Mouse (Mus musculus) adipocyte (in vitro differentiated cells): ENCODE measurements around the gene Sec14l2.
"Not testable (repeated sequence)": the region's sequence is repeated elsewhere in the genome, so short reads cannot be mapped to it uniquely, and the experiment has no call there.

ENCODE experiments used
- DNase-seq: peaks from one replicate; pipeline ENCODE4 v3.0.0-alpha.2; 2016; ENCODE audit warnings: low spot score

Sec14l2 gene

DNA sequence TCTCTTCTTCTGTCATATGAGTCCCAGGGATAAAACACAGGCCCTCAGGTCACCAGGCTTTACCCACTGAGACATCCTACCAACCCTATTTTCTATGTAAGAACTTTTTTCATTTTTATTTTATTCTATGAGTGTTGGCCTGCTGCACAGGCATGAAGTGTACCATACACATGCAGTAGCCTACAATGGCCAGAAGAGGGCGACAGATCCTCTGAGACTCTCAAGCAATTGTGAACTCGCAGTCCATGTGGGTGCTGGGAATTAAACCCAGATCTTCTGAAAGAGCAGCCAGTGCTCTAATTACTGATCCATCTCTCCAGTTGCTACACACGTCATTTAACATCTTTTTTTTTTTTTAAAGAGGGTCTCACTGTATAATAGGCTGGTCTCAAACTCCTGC, 10.2 kb upstream of the Sec14l2 start:
- DNase-seq, result peak; percentile 27

- DNase-seq, result not testable (repeated sequence)
Observed at GRCm38 (mm10) chr11:4128461-4128860, 5.2 kb upstream of the Sec14l2 start.

- DNase-seq, result no peak
Observed at GRCm38 (mm10) chr11:4127059-4127458, 3.8 kb upstream of the Sec14l2 start.

DNA sequence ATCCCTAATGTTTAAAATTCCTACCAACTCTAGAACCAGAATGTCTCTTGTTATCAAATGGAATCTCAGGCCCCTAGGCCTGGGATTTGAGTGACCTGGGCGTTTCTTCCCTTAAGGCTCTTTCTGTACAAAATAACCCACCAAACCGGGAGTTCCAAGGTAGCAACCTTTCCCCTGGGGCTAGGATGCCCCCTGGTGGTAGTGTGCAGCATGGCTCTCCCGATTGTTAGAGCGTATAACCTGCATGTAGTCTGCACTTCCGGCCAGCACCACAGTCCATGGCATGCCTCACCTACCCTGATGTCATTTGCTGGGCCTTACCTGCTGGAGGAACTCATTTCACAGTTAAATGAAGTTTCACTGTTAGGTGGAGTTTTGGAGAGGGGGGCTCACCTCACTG, 707 bp upstream of the Sec14l2 start:
- DNase-seq, result no peak

- no peak for DNase-seq
Observed at GRCm38 (mm10) chr11:4122226-4122625, 989 bp downstream of the Sec14l2 start.

DNA sequence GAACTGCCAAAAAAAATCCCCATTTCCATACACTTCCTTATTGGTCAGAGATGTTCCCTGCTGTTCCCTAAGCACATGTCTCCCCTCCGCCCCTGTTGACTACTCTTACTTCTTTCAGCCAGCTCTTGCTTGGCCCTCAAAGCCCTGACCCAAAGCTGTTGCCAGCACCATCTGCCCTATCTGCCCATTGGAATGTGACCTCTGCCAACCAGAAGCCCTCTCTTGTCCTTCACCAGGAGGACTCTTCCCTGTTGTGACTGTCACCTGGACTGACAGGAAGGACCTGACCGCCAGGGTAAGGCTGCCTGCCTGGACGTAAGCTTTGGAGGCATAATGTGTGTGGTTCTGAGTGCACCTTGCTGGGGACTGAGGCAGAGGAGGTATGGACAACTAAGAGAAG, 1.5 kb downstream of the Sec14l2 start:
- DNase-seq, result no peak

DNA sequence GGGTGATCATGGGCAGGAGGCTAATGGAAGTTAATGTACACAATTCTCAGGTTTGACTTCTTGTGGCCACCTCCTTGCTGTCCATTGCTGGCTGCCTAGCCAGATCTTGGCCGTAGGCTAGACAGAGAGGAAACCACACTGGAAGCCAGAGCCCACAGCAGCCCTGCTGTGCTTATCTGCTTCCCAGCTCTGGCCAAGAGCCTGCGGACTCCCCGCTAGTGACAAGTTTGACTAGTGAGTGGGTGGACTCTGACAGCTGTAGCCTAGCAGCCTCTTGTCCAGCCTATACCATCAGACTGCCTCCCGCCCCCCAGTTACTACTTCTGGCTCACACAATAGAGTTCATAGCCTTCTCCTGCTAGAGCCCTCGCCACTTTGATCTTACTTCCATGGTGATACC, 3.6 kb downstream of the Sec14l2 start:
- DNase-seq, result no peak

DNA sequence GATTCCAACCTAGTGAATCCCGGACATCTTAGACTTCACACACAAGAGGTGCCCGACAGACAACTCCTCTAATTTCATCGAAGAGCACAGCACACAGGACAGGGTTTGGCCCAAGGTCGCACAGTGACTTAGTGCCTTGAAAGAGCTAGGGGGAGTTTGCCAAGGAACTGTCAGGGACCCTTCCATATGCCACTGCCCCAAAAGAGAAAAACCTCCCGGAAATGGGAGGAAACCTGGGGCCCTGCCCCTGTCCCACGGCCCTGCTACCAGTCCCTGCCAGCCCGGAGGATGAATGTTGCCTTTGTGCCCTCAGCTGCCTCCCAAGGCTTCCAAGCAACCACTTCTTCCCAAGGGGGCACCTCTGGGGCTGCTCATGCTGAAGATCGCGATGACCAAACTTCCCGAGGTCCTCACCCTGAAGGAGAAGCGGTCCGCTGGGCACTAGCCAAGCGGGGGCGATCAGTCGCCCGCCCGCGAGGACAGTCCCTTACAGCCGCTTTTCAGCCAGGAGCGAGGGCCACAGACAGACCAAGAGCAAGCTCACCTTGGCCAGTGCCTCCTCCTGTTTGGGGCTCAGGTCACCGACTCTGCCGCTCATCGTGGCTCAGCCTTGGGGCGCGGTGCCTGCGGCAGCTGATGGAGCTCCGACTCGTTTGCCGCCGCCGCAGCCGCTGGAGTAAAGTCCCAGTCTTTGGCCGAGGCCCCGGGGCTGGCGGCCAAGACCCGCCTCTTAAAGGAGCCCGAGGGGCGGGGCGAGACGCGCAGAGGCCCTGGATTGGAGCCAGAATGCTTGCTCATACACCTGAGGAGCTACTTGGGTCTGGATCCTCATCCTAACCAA, 4.9 kb downstream of the Sec14l2 start:
- DNase-seq, result no peak

DNA sequence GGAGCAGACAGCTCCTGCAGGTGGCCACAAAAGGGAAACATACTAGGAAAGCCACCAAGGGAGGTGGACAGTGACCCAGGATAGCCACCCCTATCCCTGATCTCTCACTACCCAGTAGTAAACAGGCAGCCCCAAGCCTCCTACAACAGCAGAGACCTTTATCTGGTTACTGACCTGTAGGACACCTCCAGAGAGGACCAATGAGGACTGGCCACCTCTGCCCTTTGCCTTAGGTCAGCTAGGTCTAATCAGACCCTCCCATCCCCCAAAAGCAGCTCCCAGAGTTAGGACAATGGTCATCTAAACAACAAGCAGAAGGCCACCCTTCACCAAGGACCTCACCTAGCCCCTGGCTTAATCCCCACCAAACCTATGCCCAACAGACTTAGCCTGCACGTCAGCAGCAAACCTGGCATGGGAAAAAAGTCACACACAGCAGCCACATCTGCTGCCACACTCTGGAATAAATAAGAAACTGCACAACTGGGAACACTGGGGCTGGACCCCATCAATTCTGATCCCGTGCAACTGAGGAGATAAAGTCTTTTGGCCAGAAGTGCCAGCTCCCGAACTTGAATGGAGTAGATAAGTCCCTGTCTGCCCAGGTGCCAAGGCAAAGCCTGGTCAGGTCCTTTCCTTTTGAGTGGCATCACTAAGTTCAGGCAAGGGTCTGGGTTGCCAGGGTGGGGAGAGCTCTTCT, 5.7 kb downstream of the Sec14l2 start:
- no peak for DNase-seq

- no peak for DNase-seq
Observed at GRCm38 (mm10) chr11:4116458-4117141, 6.6 kb downstream of the Sec14l2 start.

GRCm38 (mm10) chr11:4115407-4115806, 7.8 kb downstream of the Sec14l2 start:
- no peak for DNase-seq

GRCm38 (mm10) chr11:4114541-4114940, 8.7 kb downstream of the Sec14l2 start:
- not testable (repeated sequence) for DNase-seq

DNA sequence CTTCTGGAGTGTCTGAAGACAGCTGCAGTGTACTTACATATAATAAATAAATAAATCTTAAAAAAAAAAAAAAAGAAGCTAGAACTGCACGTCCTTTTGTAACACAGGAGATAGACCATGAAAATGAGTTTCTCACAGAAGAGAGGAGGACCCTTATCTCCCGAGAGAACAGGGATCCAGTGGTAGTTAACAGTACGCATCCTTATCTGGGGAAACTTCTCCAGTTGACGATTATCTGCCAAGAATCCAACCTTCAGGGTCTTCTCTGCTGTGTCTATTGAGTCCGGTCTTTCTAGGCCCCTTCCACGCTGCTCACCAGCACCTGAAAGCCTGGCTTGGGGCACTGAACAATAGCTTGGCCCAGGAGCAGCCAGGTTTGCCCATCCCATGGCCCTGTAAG, 9.2 kb downstream of the Sec14l2 start:
- DNase-seq, result no peak

DNA sequence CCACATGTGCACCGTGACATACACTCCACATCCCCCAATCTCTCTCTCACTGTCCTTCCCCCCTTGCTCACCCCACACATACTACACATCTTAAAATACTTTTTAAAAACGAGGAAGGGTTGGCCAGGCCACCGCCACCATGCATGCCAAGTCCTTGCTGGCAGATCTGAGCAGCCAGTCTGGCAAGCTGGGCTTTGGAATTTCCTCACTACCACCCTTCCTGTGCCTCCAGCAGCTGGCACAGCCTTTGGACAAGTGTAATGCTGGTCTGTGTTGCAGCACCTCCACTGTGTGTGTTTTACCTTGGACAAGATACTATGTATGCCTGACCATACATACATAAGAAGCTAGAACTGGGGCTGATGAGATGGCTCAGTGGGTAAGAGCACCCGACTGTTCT, 9.7 kb downstream of the Sec14l2 start:
- DNase-seq, result peak; percentile 35

DNA sequence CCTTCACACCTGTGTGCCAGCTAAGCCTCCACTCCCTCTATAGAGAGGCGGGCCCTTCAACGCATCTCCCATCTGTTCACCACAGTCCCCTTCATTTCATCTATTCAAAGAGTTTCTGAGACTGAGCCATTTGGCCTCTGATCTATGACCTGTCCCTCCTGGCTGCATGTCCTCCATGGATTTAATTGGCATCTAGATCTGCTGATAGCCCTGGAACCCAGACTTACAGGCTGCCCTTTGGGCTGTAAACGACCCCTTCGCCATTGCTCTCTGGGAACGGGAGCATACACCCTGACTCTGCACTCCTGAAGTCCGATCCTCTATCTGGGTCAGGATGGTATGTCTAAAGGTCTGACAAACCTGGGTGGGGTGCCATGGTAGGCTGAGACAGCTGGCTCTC, 10.4 kb downstream of the Sec14l2 start:
- no peak for DNase-seq

DNA sequence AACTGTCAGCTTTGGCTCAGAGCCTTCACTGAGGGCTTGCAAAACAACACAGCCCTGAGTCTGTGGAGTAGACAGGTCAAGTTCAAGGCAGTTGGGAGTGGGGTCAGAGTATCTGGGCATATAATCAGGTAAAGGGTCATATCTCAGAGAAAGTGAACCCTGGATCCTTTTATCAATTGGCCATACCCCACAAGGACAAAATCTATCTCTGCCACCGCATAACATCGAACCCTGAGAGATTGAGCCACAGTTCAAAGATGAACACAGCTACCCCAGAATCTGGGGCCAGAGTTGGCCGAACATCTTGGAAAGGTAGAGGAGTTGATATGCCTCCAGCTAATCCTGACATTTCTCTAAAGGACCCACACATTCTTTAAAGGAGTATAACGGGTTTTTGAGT, 11.2 kb downstream of the Sec14l2 start:
- DNase-seq, result no peak

- no peak for DNase-seq
Observed at GRCm38 (mm10) chr11:4108691-4109090, 14.5 kb downstream of the Sec14l2 start.

- peak; percentile 37 for DNase-seq
Observed at GRCm38 (mm10) chr11:4107901-4108300, 15.3 kb downstream of the Sec14l2 start.

- DNase-seq, result no peak
Observed at GRCm38 (mm10) chr11:4105444-4105843, 17.8 kb downstream of the Sec14l2 start.

GRCm38 (mm10) chr11:4104989-4105388, 18.2 kb downstream of the Sec14l2 start:
- no peak for DNase-seq

GRCm38 (mm10) chr11:4103522-4103921, 19.7 kb downstream of the Sec14l2 start:
- DNase-seq, result no peak

DNA sequence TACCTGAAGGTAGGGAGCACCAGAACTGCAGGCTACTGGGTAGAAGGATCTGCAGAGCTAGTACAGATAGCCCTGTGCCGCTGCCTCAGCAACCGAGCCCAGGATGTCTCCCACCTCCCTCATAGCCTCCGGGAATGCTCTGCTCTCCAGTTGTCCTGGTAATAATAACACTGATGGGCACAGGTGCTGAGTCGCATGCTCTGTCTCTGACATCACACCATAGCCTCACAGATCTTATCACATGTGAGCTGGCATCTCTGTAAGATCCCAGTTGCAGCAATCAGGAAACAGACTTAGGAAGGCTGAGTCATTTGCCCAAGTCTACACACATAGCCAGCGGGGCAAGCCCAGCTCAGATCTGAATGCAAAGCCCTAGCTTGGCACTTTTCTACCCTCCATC, 21.4 kb downstream of the Sec14l2 start:
- no peak for DNase-seq

DNA sequence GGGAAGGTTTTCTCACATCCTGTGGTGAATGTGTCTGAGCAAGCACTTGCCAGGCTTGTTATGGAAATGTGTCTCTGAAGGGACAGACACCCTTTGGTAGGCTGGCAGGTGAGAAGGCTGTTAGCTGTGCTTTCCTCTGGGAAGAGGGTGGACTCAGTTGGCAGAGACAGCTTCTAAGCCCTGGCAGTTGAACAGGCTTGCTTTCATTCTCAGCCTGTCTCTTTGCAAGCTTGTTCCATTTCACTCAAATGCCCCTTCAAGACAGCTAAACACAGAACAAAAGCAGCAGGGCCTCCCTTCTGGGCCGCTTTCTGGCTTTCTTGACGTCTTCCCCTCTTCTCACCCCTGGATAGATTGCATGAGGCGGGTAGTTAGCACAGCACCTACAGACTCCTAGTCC, 23.8 kb downstream of the Sec14l2 start:
- no peak for DNase-seq
